Mouse (Mus musculus) WW6 (cell line): ENCODE results near the gene Tbcc.

Source experiments
- DNase-seq: peaks from one replicate; pipeline ENCODE4 v3.0.0-alpha.2; 2013; ENCODE audit warnings: low read depth, low spot score

Tbcc gene

DNA sequence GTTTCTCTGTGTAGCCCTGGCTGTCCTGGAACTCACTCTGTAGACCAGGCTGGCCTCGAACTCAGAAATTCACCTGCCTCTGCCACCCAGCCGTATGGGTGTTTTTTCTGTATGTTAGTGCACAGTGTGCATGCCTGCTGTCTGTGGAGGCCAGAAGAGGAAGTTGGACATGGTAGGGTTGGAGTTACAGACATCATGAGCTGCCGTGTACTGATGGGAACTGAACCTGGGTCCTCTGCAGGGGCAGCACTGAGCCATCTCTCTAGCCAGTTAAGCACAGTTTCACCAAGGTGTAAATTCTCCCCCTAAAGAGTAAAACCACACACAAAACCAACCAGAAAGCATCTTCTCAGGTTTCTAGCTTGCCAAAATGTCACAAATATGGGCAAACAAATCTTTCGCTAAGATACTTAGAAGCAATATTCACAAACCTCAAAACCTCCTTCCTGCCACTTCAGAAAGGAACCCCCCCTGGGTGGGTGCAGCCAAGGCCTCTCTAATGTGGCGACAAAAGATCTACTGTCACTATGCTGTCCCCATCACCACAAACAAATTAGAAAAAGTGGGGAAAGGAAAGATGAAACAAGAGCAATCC lies 20.2 kb upstream of the Tbcc start:
- DNase-seq: no peak

DNA sequence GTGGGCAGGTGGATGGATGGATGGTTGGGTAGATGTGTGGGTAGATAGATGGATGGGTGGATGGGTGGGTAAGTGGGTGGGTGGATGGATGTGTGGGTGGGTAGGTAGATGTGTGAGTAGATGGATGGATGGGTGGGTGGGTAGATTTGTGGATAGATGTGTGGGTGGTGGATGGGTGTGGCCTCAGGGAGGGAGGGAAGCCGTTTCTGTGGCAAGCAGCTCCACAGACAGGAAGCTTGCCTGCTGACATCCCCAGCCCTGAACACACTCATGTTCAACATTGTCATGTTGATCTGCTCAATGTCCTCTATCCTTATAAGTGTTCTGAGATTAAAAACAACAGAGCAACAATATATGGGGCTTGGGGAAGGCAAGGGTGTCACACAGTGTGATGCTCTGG lies 19.6 kb upstream of the Tbcc start:
- no peak for DNase-seq

DNA sequence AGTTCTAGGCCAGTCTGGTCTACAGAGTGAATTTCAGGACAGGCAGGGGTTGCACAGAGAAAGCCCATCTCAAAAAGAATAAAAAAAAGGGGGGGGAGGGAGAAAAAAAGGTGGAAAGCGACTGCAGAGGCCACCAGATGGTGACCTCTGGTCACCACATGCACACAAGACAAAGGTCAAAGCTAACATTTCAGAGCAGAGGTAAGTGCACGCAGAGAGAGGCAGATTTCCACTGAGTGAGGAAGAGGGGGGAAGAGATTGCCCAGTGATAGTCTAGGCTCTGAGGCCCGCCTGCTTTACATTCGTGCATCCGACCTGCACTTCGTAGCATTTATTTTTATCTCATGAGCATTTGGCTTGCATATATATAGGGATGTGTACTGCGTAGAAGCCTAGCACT lies 17.7 kb upstream of the Tbcc start:
- DNase-seq: no peak

DNA sequence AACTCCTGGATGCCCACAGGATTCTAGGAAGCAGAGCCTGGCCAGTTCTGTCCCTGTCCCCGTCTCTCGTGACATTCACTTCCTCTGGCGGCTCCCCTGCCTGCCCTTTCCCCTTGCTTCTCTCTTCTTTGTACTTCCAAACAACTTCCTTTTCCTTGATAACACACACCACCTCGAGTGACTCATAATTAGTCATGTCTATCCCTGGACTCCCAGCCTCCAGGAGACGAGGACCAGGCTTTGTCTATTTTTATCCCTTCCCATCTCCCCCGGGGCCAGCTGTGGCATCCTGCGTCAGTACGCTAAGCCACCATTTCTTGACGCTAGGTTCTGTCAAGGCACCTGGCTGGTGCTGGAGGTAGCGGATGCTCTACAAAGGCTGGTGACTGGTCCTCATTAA lies 16.4 kb upstream of the Tbcc start:
- no peak for DNase-seq

DNA sequence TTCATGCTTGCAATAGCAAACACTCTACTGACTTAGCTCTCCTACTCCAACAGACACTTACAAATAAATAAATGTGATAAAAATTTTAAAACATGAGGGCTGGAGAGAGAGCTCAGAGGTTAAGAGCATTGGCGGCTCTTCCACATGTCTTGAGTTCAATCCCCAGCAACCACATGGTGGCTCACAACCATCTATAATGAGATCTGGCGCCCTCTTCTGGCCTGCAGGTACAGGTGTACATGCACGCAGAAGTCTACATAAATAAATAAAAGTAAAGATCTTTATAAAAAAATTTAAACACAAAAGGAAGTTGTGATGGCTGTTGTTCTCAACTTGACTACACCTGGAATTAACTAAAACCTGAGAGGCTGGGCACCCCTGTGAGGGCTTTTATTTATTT lies 14.9 kb upstream of the Tbcc start:
- no peak for DNase-seq

DNA sequence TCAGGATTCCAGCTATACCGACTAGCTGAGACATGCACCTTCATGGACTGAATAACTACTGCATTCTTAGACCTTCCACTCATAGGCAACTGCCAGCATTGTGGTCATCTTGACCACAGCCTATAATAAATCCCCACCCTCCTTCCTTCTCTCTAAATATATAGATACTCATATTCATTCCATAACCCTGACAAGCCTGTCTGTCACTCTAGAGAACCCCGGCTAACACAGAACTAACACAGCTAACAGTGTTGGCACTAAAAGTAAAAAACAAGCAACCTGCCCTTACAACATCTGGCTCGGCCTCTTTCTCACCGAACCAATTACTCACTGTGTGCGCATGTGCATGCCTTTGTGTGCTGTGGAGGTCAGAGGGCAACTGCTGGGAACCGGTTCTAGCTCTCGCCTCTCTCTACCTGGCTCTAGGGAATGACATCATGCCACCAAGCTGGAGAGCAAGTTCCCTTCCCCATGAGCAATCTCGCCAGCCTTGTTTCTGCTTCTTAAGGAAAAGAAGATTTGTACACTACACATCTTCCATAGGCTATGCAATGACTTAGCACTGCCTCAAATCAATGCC lies 14.0 kb upstream of the Tbcc start:
- DNase-seq: no peak

DNA sequence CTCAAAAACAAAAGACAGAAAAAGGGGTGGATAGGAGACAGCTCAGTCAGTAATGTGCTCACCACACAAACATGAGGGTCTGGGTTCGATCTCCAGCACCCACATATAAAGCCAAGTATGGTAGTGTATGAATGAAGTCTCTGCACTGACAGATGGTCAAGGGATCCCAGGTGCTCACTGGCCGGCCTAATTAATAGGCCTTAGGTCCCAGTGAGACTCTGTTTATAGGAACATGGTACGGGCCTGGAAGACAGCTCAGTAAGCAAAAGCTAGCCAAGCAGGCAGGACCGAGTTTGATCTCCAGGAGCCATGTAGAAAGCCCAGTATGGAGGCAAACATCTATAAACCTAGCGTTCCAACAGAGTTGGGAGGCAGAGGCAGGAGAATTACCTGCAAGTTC lies 13.4 kb upstream of the Tbcc start:
- DNase-seq: no peak

DNA sequence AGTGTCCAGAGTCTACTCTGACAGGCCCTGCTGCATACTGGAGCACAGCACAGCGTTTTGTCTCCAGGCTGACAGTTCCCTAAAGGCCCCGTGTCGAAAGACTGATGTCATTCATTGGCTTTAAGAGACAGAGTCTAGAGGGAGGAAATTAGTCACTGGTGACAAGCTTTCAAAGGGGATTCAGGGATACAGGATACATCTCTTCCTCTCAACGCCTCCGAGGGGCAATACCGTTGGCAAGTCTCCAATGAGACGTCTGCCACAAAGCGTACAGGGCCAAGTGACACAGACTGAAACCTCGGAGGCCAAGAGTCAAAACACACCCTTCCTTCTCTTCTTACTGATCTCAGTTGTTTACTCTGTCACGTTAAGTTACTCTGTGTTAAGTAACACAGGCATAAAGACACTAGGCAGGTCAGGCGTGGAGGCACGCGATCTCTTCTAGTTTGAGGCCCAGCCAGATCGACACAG lies 10.6 kb upstream of the Tbcc start:
- DNase-seq: no peak

DNA sequence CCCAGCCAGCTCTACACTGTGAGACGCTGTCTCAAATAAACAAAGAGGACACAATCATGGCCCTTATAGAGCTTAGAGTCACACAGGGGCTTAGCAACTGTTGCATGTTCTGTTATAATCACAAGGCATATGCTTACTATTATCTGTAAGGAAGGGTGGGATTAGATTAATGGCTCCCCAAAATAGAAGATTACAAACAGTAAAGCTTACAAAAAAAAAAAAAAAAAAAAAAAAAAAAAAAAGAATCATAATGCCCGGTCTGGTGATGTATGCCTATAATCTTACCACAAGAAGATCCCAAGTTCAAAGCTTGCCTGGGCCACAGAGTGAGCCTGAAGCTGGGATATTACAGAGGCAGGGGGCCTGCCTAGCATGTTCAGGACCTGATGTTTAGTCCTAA lies 10.2 kb upstream of the Tbcc start:
- DNase-seq: no peak

DNA sequence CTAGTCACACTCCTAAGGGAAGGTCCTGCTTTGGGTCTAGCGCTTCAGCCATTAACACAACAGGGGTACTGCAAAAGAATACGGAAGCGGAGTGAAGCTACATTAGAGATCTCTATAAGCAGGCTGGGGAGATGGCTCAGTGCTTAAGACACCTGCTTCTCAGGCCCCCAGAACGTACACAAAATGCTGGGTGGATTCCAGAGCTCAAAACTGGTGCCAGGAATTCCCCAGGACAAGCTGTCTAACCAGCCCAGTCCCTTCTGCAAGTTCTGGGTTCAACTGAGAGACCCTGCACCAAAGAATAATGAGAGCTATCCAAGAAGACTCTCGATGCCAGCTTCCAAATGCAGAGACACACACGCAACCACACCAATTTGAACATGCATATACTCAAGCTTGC lies 8.8 kb upstream of the Tbcc start:
- no peak for DNase-seq

DNA sequence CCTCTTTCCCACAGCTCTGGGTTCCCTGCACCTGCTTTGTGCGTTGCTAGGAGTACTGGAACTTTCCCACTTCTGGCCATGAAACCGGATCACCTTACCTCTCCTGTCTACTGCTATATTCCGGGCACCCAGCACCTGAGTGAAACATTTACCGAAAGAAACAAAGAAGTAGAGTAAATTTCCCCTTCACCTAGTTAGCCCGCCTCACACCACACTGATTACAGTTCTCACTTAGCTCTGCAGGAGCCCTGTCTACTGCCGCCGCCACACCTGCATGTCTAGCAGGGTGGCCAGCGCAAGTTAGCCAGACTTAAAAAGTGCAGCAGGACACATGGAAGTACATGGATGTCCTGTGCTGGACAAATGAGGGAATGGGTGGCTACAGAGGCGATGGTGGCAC lies 7.4 kb upstream of the Tbcc start:
- no peak for DNase-seq

DNA sequence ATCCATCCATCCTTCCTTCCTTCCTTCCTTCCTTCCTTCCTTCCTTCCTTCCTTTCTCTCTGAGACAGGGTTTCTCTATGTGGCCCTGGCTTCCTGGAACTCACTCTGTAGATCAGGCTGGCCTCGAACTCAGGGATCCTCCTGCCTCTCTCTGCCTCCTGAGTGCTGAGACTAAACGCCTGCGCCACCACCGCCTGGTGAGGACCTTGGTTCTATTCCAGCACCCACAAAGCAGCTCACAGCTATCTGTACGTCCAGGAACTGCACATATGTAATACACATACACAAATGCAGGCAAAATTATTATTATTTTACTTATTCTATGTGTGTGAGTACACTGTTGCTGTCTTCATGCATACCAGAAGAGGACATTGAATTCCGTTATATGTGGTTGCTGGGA lies 5.7 kb upstream of the Tbcc start:
- no peak for DNase-seq

DNA sequence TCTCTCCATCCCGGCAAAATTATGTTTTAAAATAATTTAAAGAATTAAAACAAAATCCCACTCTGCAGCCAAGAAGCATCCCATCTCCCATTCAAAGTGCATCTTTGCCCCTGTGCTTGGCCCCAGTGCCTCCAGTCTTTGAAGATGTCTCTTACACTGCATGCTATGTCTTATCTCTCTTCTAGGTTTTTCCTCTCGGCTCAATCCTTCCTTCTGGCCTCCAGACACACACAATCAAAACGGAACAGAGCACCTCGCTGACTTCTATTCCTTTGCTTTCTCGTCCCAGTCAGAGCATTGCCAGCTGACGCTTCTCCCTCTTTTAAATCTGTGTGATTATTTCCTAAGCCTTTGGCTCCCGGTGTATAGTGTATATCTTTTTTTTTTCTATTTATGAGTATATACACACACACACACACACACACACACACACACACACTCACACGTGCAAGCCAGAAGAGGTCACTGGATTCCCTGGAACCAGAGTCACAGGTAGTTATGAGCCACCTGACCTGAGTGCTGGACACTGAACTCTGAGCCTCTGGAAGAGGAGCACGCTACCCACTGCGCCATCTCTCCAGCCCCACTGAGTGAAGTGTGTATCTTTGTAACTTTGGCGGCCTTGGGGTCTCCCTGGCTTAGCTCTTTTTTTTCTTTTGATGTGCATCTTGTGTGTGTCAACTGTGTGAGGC lies 5.1 kb upstream of the Tbcc start:
- DNase-seq: no peak

DNA sequence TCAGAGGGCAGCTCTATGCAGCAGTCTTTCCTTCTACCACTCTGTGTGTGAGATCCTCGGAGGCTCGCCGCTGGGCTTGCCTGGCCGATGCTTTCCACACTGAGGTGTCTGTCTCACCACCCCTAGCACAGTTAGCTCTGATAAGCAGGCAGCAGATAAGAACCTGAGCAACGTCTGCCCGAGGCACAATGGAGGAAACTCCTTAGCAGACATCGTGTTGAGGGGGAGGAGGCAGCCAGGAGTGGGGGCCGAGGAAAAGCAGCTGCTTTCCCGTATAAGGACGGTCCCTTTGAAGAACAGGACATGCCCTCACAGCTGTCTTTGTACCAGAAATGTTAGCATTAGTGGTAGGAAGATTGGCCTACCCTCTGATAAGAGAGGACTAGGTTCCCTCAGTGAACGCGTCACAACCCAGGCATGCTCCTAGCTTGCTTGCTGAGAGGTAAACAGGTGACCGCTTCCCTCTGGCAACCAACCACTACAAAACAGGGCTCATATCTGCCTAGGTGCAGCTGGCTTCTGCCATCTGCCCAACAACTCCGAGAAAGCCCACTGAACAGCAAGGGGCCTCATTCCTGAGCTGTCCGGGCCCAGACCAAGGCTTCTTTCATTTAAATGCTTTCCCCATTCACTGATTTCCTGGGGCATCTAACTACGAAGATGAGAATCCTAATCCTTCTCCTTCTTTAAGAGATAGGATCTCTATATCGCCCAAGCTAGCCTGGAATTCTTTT lies 4.4 kb upstream of the Tbcc start:
- DNase-seq: no peak

DNA sequence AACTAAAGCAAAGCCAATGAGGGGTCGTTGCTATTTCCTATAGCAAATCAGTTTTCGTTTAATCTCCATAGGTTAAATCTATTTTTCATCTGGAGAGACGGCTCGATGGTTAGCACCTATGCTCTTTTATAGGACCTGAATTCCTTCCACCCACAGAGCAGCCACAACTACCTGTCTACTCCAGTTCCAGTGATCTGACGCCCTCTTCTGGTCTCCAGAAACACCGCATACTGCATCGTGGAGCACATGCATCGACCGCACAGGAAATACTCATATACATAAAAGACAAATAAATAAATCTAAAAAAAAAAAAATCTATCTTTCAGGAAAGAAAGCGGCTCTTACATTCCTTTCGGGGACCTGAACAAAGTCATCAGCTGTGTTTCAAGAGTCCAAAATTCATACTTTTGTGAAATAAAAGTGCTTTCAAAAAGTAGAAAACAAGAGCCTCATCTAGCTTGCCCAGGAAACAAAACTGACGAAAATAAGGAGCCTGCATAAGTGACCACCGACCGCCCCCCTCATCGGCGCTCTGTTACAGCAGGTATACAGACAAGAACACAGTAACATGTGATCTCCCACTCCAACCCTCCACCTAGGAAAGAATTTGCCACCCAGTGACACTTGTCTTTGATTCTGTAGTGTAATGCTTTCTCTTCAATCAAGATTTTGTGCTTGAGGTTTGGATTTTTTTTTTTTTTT lies 1.8 kb upstream of the Tbcc start:
- DNase-seq: no peak

DNA sequence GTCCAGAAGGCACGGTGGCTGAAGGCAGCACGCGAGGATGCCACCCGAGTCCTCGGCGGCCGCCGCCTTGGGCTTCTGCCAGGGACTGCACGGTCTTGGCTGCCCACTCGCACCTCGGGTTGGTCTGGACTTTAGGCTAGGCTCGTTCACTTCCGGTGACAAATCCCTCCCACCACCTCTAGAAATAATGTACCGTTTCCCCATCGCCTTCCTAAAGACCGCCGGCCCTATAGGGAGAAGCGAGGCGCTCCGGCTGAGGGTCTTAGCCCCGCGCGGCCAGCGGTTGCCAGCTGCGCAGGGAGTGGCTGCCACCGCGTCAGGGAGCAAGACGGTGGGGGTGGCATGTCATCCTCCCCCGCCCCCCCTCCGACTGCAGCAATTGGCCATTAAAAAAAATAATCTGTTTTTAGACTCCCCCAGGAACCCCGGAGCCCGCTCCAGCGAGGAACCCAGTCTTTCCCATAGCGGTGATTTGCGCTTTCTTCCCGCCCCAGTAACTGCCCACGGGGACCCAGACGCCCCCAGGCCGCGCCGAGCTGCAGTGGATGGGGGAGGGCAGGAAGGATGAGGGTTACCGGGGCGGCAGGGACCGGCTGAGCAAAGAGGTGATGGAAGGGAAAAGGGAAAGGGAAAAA lies 917 bp upstream of the Tbcc start:
- no peak for DNase-seq

DNA sequence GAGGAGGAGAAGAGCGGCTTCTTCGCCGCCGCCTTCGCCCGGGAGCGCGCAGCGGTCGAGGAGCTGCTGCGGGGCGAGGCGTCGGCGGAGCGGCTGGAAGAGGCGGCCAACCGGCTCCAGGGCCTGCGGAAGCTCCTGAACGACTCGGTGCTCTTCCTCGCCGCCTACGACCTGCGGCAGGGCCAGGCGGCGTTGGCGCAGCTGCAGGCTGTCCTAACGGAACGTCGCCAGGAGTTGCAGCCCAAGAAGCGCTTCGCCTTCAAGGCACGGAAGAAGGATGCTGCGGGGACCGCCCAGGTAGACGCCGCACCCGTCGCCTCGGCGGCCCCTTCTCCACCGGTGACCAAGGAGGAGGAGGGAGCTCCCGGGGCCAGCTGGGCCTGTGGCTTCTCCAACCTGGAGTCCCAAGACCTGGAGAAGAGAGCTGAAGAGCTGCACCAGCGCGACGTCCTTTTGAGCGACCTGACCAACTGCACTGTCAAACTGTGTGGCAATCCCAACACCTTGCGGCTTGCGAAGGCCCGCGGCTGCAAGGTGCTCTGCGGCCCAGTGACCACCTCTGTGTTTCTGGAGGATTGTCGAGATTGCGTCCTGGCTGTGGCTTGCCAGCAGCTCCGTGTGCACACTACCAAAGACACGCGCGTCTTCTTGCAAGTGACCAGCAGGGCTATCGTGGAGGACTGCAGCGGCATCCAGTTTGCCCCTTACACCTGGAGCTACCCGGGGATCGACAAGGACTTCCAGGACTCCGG lies 535 bp downstream of the Tbcc start:
- no peak for DNase-seq

DNA sequence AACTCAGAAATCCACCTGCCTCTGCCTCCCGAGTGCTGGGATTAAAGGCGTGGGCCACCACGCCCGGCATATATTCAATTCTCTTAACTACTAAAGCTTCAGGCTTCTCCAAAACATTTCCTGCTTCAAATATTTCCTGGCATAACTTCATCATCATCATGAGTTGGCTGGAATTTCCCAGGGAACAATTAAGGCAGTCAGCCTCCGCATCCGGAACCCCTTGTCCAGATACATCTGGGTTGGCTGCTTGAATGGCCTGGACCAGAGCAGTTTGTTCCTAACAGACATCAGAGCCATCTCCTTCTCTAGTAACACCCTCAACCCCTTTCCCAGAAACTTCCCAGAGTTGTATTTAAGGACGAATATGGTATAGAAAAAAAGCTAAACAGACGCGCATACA lies 4.9 kb downstream of the Tbcc start:
- DNase-seq: no peak

DNA sequence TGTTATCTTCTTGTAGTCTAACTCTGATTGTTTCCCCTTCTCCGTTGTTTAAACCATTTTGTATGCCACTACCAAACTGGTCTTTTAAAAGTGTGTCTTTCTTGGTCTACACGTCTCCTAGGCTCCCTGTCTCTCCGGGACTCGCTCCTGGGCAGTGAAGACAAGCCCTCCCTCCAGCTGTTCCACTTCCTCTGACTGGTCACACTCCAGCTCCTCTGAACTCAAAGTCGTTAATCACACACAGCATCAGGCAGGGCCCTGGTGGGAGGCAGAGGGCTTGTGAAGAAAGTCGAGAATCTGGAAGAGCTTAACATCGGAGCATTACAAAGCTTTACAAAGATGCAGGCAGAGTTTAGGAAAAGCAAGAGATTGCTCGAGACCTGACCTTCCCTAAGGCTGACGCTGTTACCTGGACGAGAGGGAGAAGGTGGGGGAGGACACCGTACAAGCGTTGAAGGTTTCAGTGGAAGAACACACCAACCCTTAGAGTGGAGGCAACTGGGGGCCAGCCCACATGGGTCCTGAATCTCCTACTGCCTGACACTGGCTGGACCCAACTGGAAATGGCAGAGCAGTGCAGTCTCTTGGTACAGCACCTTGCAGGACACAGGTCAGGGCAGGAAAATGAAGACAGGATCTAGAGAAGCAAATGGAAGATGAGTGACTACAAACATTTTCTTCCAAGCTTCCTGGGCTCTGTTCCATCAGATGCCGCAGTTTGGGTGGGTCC lies 6.9 kb downstream of the Tbcc start:
- no peak for DNase-seq

DNA sequence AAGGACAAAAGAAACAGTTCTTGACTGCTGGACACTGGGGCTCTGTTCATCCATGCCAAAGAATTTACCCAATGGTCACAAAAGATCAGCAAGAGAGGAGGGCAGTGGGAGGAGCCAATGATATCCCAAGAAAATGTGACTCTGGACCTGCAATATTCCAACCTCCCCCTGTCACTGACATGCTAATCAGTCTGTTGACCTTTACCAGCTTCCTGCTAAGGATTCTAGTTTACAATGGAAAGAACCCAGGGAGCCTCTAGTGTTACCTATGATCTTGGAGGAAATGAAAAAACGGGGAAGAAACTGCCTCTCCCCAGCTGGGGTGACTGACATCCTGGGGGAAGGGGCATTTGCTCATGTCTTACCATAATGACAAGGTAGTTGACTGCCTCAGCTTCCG lies 10.5 kb downstream of the Tbcc start:
- no peak for DNase-seq
